Mouse (Mus musculus) gastrocnemius, adult 2 months (tissue): ENCODE data around the gene Magi1. TPM values are rescaled to one million over a fixed set of nuclear protein-coding genes. Genes with fewer than 3 reads are reported as not detected.

Experiments
- DNase-seq: peaks from one replicate; pipeline ENCODE4 v3.0.0; 2022
- H3K27ac ChIP-seq: fragments of 200-600 bp; 2 replicates; pipeline ENCODE4 v1.8.1; 2022; ENCODE audit warnings: mild to moderate bottlenecking
- H3K4me3 ChIP-seq: fragments of 200-600 bp; 2 replicates; pipeline ENCODE4 v1.8.1; 2022; ENCODE audit warnings: mild to moderate bottlenecking, moderate library complexity
- CTCF ChIP-seq: fragments of 200-600 bp; IDR thresholded peaks from 2 replicates; pipeline ENCODE4 v1.8.1; 2022; ENCODE audit warnings: antibody characterized with exemption, mild to moderate bottlenecking, moderate library complexity
- intact Hi-C: fragments of 180-260 bp; cut with DNase I; formaldehyde crosslinking; loops from one replicate; pipeline ENCODE4 v1.15.1; 2025
- total RNA-seq, 2 experiments: library from RNA; stranded (reverse); gene quantifications; 2 replicates each; pipeline ENCODE4 v1.2.3; 2021

The Magi1 gene
- total RNA-seq, 2 experiments from 2014 or later = 4.2 to 4.5 TPM

DNA sequence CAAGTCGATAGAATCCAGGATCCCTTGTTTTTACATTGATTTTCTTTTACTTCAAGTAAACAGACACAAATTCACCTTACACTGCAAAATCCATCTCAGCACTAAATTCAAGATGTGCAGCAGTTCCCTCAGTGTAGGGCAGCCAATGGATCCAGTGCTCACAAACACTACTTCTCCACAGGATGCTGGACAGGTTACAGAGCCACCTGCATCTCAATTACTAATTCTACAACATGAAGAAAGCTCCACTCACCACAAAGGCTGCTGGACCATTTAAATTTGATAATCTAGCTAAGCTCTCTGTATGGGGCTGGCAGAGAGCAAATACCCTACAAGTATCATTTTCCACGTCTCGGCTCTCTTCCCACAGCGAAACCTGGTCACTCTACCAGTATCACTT is 445.3 kb downstream of the Magi1 start:
- no peak for TF ChIP-seq CTCF
- intact Hi-C loops = no loop called here
- DNase-seq = no peak
- Histone ChIP-seq H3K4me3 (no peak overlapping the region), H3K27ac (no peak overlapping the region)

DNA sequence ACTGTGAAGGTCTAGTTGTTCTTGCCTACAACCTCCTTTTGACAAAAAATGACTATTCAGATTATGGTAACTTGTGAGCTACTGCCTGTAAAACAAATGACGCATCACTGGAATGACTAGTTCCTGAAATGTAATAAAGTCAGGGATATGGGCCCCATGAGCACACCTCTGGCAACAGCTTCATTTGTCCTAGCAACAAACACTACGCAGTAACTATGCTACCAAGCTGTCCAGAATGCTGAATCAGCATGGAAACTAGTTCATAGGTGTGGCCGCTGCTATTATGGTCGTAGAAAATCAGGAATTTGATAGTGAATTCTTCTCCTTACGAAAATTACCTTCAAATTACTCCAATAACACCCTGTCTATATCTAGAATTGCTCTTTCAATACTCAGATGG is 447.1 kb downstream of the Magi1 start:
- Histone ChIP-seq H3K4me3 (no peak overlapping the region), H3K27ac (no peak overlapping the region)
- intact Hi-C loops = no loop called here
- DNase-seq = no peak
- no peak for TF ChIP-seq CTCF

DNA sequence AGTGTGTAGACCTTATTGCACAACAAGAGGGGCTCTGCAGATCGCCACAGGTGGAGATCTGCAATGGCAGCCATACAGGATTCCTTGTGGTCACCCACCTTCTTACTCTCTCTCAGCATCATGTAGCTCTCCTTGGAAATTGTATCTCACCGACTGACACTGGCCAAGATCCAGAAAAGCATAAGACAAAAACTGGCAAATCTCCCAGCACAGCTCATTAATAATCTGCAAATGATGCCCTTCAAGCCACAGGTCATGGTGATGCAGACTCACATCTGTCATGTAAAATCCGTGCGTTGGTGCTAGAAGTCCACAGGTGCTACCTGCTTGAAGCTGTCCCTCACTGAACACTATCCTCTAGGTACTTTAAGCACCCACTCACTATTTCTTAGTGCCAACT is 448.5 kb downstream of the Magi1 start:
- intact Hi-C loops = no loop called here
- Histone ChIP-seq H3K4me3 (no peak overlapping the region), H3K27ac (no peak overlapping the region)
- no peak for DNase-seq
- TF ChIP-seq CTCF = no peak

DNA sequence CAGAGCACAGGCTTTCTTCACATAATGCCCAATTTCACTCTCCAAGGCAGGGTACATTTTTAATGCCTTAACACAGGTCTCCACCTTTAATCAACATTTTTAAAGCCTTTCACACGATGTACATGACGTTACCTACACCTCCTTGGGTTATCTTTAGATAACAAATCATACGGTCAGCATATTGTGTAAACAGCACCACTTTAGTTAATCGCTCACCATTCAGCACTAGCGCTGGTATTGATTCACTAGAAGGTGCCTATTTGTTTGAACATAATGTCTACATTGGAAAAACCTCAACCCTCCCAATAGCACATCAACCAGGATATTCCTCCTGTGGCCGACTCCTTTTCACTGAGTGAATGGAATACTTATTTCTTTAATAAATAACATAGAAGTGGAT is 455.5 kb downstream of the Magi1 start:
- TF ChIP-seq CTCF = no peak
- intact Hi-C loops = no loop called here
- Histone ChIP-seq H3K4me3 (no peak overlapping the region), H3K27ac (no peak overlapping the region)
- DNase-seq = no peak

DNA sequence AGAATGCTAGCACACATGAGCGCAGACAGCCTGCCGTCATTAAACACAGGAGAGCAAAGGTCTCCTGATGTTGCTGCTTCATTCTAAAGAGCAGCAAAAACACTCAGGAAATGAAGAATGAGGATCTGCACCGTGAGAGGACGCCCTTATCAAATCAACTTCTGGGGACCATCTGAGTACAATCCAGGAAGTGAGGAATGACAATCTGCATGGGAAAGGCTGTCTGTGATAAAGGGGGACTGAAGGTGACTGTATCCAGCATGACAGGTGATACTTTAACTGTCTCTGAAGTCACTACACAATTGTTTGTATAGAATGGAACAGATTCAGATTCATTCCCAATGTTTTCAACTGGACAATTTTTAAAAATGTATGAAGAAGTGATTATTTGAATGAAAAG is 456.8 kb downstream of the Magi1 start:
- no peak overlapping the region for H3K4me3 ChIP-seq
- no peak for TF ChIP-seq CTCF
- intact Hi-C loops = no loop called here
- DNase-seq = no peak
- no peak overlapping the region for H3K27ac ChIP-seq

DNA sequence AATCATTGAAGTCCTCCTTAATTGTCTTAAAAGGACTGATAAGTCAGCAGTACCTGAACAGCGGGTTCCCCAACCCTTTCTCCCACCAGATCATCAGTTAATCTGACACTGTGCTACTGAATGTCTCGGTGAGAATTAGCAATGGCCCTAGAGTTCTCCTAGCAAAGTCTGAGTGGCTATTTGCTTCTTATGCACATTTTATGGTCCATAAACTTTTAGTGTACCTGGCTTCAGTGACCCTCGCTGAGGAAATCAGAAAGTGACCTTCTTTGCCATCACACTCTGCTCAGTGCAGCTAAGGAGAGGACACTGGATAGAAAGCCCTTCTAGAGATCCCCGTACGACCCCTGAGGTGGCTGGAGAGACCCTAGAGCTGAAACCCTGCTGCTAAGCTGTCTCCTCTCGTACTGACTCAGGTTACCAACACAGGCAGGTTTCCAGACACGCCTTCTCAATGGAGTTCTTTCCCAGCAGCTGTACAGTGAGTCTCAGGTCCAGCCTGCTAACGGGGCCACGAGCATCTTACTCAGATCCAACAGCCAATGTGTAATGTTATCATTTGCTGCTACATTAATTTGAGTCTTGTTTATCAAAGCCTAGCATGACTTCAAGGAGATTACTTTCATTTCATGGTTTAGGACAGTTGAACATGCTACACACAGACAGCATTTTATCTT is 461.4 kb downstream of the Magi1 start:
- no peak overlapping the region for H3K27ac ChIP-seq
- H3K4me3 ChIP-seq = no peak overlapping the region
- TF ChIP-seq CTCF = no peak
- intact Hi-C loops = no loop called here
- no peak for DNase-seq

DNA sequence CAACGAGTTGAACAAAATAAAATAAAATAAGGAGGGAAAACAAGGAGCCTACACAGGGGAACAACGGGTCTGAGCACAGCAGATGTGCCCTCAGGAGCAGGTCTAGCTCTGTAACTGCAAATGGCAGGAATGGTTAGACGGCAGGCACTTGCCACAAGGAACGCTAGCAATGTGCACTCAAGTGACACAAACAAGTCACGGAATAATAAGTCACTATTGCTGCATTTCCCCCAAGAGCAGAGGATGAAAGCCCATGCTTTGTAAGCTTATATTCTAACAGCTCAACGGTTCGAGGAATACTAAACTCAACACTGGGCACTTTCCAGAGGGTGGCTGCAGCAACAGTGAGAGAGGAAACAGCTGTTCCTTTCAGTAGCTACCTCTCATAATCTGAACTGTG is 462.2 kb downstream of the Magi1 start:
- Histone ChIP-seq H3K4me3 (no peak overlapping the region), H3K27ac (no peak overlapping the region)
- no peak for DNase-seq
- intact Hi-C loops = no loop called here
- TF ChIP-seq CTCF = no peak

DNA sequence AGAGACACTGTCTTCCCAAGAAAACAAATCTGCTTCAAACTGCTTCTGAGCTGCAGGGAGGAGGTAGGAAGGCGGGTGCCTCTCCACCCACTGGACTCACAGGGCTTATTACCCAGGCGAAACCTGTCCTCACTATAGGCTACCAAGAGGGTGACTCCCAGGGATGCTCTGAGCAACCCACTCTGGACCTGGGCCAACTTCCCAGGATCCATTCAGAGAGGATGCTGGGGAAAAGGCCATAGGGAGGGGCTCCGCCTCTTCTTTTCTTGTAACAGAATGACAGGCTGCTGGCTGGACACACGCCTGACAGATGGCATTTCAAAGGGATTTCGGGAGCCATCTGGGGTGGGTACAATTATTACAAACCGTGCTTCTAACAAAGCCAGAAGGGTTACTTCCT is 463.8 kb downstream of the Magi1 start:
- H3K27ac ChIP-seq = no peak overlapping the region; the same call in 1 of the 2 replicates
- peak; percentile 31 for DNase-seq
- intact Hi-C loops = no loop called here
- H3K4me3 ChIP-seq = no peak overlapping the region
- no peak for TF ChIP-seq CTCF

DNA sequence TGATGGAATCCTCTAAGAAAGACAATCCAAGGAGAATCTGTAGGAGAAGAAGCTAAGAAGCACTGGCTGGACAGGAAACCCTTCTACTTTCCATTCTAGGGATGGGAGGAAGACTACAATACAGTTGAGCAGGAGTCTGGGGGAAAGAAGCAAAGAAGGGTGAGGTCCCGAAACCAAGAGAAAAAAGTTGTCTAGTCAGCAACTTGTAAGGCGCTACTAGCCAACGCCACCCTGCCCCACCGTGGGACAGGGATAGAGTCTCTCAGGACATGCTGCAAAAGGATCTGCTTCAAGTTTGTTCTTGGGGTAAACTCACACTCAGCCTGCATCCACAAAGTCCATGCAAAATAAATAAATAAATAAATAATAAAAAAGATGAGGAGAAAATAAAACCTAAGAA is 464.4 kb downstream of the Magi1 start:
- H3K4me3 ChIP-seq = no peak overlapping the region
- no peak for DNase-seq
- intact Hi-C loops = no loop called here
- H3K27ac ChIP-seq = no peak overlapping the region
- no peak for TF ChIP-seq CTCF

DNA sequence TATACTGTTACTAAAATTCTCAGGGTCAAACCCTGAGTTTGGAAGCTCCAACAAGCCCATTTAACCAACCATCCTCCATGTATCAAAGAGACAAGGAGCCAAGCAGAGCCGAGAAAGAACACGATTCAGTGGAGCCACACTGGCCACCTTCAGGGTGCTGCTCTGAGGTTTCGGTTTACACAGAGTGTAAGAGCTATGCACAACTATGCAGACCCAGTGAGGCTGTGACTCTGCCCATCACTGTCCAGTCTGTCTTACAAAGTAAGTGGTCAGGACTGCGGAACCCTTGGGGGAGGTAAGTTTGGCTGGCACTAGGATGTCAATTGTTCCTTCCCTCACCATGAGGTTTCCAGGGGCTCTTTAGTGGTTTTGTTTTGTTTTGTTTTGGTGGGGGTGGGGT is 465.2 kb downstream of the Magi1 start:
- TF ChIP-seq CTCF = no peak
- intact Hi-C loops = no loop called here
- DNase-seq = no peak
- no peak overlapping the region for H3K27ac ChIP-seq
- H3K4me3 ChIP-seq = no peak overlapping the region

DNA sequence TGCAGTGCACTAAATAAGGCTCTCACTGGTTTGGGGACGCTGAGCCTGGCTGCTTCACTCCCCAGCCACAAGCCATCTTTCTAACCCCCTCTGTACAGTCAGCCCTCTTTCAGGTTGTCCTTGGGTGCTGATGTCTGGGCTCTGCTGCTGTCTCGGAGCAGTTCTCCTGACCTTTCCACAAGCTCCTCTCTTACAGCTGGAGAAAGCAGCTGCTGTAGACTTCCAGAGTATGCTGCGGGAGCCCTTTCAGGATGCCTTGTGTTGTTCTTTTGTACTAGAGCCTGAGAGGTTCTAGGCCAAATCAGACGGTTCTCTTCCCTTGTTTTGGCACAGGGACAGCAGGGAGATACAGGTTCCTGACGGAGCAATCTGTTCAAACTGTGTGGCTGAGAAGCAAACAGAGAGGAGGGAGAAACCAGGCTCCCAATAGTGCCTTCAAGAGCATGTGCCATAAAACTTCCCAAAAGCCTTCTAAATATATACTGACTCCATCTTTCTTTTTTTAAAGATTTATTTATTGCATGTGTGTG is 478.2 kb downstream of the Magi1 start:
- no peak overlapping the region for H3K27ac ChIP-seq
- DNase-seq = no peak
- no peak overlapping the region for H3K4me3 ChIP-seq
- intact Hi-C loops = no loop called here
- no peak for TF ChIP-seq CTCF

DNA sequence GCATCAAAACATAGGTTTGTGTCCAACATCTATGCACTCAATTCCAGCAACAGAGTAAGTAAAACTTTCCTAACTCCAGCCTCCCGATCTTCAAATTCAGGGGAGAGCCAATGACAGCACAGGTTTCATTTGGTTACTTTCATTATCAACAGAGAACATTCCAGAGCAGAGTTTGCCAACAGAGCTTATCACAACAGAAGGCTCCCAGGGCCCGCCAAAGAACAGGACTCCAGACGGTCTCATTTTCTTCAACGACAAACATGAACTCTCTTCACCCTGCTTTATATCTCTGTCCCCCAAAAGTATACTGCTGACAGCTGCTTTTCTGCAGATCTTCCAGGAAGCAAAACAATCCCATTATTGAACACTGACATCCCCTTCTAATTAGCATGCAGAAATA is 481.3 kb downstream of the Magi1 start:
- Histone ChIP-seq H3K4me3 (peak overlapping the region; percentile 26), H3K27ac (no peak overlapping the region)
- intact Hi-C loops = no loop called here
- TF ChIP-seq CTCF = no peak
- no peak for DNase-seq

DNA sequence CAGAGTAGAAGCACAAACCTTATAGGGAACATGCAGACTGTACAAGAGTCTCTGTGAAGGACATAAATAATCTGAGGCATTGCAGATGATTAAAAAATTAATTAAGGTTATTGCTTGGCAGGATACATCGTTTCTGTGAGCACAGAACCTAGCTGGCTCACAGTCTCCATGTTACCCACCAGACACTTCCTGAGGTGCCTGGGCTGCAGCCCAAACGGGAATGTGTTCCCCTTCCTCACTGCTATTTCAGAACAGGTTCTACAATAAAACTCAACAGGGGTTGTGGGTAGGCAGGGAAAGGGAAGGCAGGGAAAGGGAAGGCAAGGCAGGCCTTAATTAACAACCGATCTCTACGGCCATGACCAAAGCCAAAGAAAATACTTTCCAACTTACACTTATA is 483.3 kb downstream of the Magi1 start:
- no peak for TF ChIP-seq CTCF
- Histone ChIP-seq H3K27ac (no peak overlapping the region), H3K4me3 (no peak overlapping the region)
- intact Hi-C loops = no loop called here
- no peak for DNase-seq
